Mouse (Mus musculus): ENCODE measurements around the gene Ispd.

- no peak for TF ChIP-seq POLR2A (IDR thresholded peaks at IDR 0.05; ENCODE audit: insufficient read depth, low read depth, low read length)
- no peak for TF ChIP-seq CTCF (IDR thresholded peaks at IDR 0.05; ENCODE audit: insufficient read depth, low read depth, low read length)
These were observed 297.0 kb downstream of the Ispd start for GRCm38 (mm10) chr12:36678220-36678619.

Measured in olfactory bulb, adult 2 months (tissue).